Mouse (Mus musculus): ENCODE data around the gene Acot6. TPM values are rescaled to one million over a fixed set of nuclear protein-coding genes. Genes with fewer than 3 reads are reported as not detected.
"Not testable (repeated sequence)": the region's sequence is repeated elsewhere in the genome, so short reads cannot be mapped to it uniquely, and the experiment has no call there.

Gene Acot6
- polyA plus RNA-seq, 1 experiment from 2014 or later, result 1.5 TPM

DNA sequence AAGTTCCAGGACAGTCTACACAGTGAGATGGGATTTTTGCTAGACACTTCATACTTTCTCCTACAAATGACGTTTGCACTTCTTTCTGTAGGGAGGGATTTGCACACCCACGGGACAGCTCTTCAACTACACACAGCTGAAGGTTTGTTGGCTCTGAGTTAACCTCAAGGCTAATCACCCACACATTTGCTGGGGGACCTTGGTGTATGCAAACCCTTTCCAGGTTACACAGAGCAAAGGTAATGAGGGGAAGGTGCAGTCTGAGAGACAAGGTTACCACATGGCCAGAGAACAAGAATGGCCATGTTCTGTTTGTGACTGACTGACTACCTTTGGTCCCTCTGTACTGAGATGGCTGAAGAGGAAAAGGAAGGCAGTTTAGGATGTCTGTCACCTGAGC lies 16.6 kb upstream of the Acot6 start:
- WGBS, result 87% methylated on average over 2 of the region's 2 CpGs
- Histone ChIP-seq H3K27ac (ENCODE audit: low read depth, low read length) (no peak overlapping the region), H3K4me1 (replicated peaks; ENCODE audit: control insufficient read depth, insufficient read depth, low read length) (no peaks in the 10 kb centered on the region), H3K4me2 (ENCODE audit: low read depth, low read length, severe bottlenecking) (no peak overlapping the region), H3K27me3 (ENCODE audit: control insufficient read depth, insufficient read depth, low read length) (no peaks in the 10 kb centered on the region), H3K36me3 (ENCODE audit: control insufficient read depth, insufficient read depth, low read length) (no peaks in the 10 kb centered on the region), H3K9me3 (ENCODE audit: control insufficient read depth, low read length) (no peaks in the 10 kb centered on the region), H3K4me3 (ENCODE audit: low read depth, low read length) (no peak overlapping the region), H3K9ac (ENCODE audit: low read length) (no peak overlapping the region)
- DNase-seq (ENCODE audit: low spot score) (no peak), ATAC-seq (replicated peaks; ENCODE audit: low FRiP score) (no peak)

DNA sequence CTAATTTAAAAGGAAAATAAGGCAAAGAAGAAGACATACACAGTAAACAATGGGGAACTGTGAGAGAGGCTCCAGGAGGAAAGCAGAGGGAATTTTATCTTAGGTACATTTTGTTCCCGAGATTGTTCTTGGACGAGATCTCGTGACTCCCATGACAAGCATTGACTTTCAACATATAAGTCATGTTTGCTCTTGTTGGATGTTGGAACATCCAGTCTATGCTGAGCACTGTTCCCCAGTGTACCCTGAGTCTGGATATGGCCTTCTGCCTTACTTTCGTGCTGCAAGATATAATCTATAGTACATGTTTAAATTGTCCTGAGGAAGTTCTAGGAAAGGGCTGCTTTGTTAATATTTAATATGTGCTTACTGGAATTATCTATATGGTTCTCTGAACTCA lies 15.9 kb upstream of the Acot6 start:
- H3K4me3 ChIP-seq (ENCODE audit: low read depth, low read length), result no peak overlapping the region
- no peaks in the 10 kb centered on the region for H3K27me3 ChIP-seq (ENCODE audit: control insufficient read depth, insufficient read depth, low read length)
- peaks cover 3% of the 10 kb centered on the region; the same call in 1 of the 2 replicates for H3K9me3 ChIP-seq (ENCODE audit: control insufficient read depth, low read length)
- H3K4me2 ChIP-seq (ENCODE audit: low read depth, low read length, severe bottlenecking), result no peak overlapping the region
- no peak overlapping the region for H3K9ac ChIP-seq (ENCODE audit: low read length)
- no peaks in the 10 kb centered on the region for H3K36me3 ChIP-seq (ENCODE audit: control insufficient read depth, insufficient read depth, low read length)
- DNase-seq (ENCODE audit: low spot score), result no peak
- H3K27ac ChIP-seq (ENCODE audit: low read depth, low read length), result no peak overlapping the region
- WGBS, result 93% methylated on average over 4 of the region's 4 CpGs
- no peaks in the 10 kb centered on the region for H3K4me1 ChIP-seq (replicated peaks; ENCODE audit: control insufficient read depth, insufficient read depth, low read length)
- no peak for ATAC-seq (replicated peaks; ENCODE audit: low FRiP score)

DNA sequence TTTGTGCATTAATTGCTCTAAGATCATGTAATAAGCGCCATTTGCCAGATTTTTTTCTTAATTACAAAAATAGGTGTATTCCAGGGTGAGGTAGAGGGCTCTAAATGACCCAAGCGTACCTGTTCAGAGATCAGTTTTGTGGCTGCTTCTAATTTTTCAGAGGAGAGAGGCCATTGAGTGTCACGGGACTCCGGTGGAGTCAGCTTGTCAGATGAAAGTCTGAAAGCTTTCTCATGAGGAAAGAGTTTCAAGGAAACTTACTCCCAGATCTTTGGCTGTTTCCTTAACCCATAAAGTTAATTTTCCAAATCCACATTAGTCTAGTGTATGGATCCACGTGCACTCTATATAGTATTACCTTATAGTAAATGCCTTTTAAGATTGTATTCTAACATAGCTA lies 5.8 kb upstream of the Acot6 start:
- peak; percentile 13 for DNase-seq (ENCODE audit: low spot score)
- H3K4me2 ChIP-seq (ENCODE audit: low read depth, low read length, severe bottlenecking); ATAC-seq (replicated peaks; ENCODE audit: low FRiP score); H3K9me3 ChIP-seq (ENCODE audit: control insufficient read depth, low read length); H3K27ac ChIP-seq (ENCODE audit: low read depth, low read length); H3K9ac ChIP-seq (ENCODE audit: low read length); H3K4me1 ChIP-seq (replicated peaks; ENCODE audit: control insufficient read depth, insufficient read depth, low read length); H3K36me3 ChIP-seq (ENCODE audit: control insufficient read depth, insufficient read depth, low read length); H3K4me3 ChIP-seq (ENCODE audit: low read depth, low read length); H3K27me3 ChIP-seq (ENCODE audit: control insufficient read depth, insufficient read depth, low read length): not testable (repeated sequence)
- WGBS, result 90% methylated on average over 5 of the region's 5 CpGs

DNA sequence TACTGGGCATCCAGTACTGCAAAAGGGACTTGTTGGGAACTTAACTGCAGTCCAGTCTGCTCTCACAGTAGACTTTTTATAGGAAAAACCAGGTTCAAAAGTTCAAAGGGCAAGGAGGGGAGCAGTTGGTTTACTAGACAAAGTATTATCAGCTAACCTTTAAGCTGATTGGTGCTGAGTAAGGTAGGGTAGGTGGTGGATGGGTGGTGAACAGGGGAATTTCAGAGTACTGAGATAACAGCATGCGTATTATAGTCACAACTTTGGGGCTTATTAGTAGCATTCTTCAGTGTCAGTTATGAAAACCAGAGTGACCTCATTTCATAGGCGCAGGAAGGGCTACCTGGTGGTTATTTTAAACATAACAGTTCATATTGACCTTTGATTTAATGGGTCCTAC lies 849 bp upstream of the Acot6 start:
- ATAC-seq (replicated peaks; ENCODE audit: low FRiP score), result no peak
- no peak for DNase-seq (ENCODE audit: low spot score)
- Histone ChIP-seq H3K4me3 (ENCODE audit: low read depth, low read length) (no peak overlapping the region), H3K27ac (ENCODE audit: low read depth, low read length) (no peak overlapping the region), H3K4me2 (ENCODE audit: low read depth, low read length, severe bottlenecking) (no peak overlapping the region), H3K36me3 (ENCODE audit: control insufficient read depth, insufficient read depth, low read length) (no peaks in the 10 kb centered on the region), H3K9ac (ENCODE audit: low read length) (no peak overlapping the region), H3K9me3 (ENCODE audit: control insufficient read depth, low read length) (no peaks in the 10 kb centered on the region), H3K27me3 (ENCODE audit: control insufficient read depth, insufficient read depth, low read length) (no peaks in the 10 kb centered on the region), H3K4me1 (replicated peaks; ENCODE audit: control insufficient read depth, insufficient read depth, low read length) (no peaks in the 10 kb centered on the region)
- WGBS, result 97% methylated on average over 2 of the region's 2 CpGs

- no peak overlapping the region for H3K4me3 ChIP-seq (ENCODE audit: low read depth, low read length)
- H3K27ac ChIP-seq (ENCODE audit: low read depth, low read length), result no peak overlapping the region
- H3K4me2 ChIP-seq (ENCODE audit: low read depth, low read length, severe bottlenecking), result peak overlapping the region; percentile 85; the same call in 1 of the 2 replicates
- DNase-seq (ENCODE audit: low spot score) (peak; percentile 30), ATAC-seq (replicated peaks; ENCODE audit: low FRiP score) (no peak)
- H3K9me3 ChIP-seq (ENCODE audit: control insufficient read depth, low read length), result no peaks in the 10 kb centered on the region
- no peak overlapping the region for H3K9ac ChIP-seq (ENCODE audit: low read length)
- no peaks in the 10 kb centered on the region for H3K4me1 ChIP-seq (replicated peaks; ENCODE audit: control insufficient read depth, insufficient read depth, low read length)
- H3K27me3 ChIP-seq (ENCODE audit: control insufficient read depth, insufficient read depth, low read length), result no peaks in the 10 kb centered on the region
- WGBS, result 81% methylated on average over 1 of the region's 1 CpGs
- H3K36me3 ChIP-seq (ENCODE audit: control insufficient read depth, insufficient read depth, low read length), result no peaks in the 10 kb centered on the region
Measured at GRCm38 (mm10) chr12:84100071-84100470, 383 bp upstream of the Acot6 start.

GRCm38 (mm10) chr12:84101493-84101845 lies 1.0 kb downstream of the Acot6 start:
- no peaks in the 10 kb centered on the region for H3K27me3 ChIP-seq (ENCODE audit: control insufficient read depth, insufficient read depth, low read length)
- DNase-seq (ENCODE audit: low spot score) (no peak), ATAC-seq (replicated peaks; ENCODE audit: low FRiP score) (no peak)
- H3K4me2 ChIP-seq (ENCODE audit: low read depth, low read length, severe bottlenecking), result peak overlapping the region; percentile 85
- peak overlapping the region; percentile 44 for H3K4me3 ChIP-seq (ENCODE audit: low read depth, low read length)
- H3K27ac ChIP-seq (ENCODE audit: low read depth, low read length), result no peak overlapping the region
- H3K9ac ChIP-seq (ENCODE audit: low read length), result no peak overlapping the region
- H3K9me3 ChIP-seq (ENCODE audit: control insufficient read depth, low read length), result no peaks in the 10 kb centered on the region
- no peaks in the 10 kb centered on the region for H3K36me3 ChIP-seq (ENCODE audit: control insufficient read depth, insufficient read depth, low read length)
- 58% methylated on average over 2 of the region's 2 CpGs for WGBS
- no peaks in the 10 kb centered on the region for H3K4me1 ChIP-seq (replicated peaks; ENCODE audit: control insufficient read depth, insufficient read depth, low read length)

DNA sequence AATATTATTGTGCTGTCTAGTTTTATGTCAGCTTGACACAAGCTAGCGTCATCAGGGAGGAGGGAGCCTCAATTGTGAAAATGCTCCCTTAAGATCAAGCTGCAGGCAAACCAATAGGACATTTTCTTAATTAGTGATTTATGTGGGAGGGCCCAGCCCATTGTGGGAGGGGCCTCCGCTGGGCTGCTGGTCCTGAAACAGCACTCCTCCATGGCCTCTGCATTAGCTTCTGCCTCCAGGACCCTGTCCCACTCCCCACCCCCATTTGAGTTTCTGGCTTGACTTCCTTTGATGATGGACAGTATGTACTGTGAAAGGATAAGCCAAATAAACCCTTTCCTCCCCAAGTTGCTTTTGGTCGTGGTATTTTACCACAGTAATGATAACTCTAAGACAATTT lies 6.6 kb downstream of the Acot6 start:
- no peak for ATAC-seq (replicated peaks; ENCODE audit: low FRiP score)
- no peak overlapping the region for H3K9ac ChIP-seq (ENCODE audit: low read length)
- H3K27me3 ChIP-seq (ENCODE audit: control insufficient read depth, insufficient read depth, low read length), result no peaks in the 10 kb centered on the region
- no peaks in the 10 kb centered on the region for H3K36me3 ChIP-seq (ENCODE audit: control insufficient read depth, insufficient read depth, low read length)
- no peaks in the 10 kb centered on the region for H3K9me3 ChIP-seq (ENCODE audit: control insufficient read depth, low read length)
- H3K4me2 ChIP-seq (ENCODE audit: low read depth, low read length, severe bottlenecking), result no peak overlapping the region
- no peak overlapping the region for H3K27ac ChIP-seq (ENCODE audit: low read depth, low read length)
- DNase-seq (ENCODE audit: low spot score), result peak; percentile 13
- no peak overlapping the region for H3K4me3 ChIP-seq (ENCODE audit: low read depth, low read length)
- no peaks in the 10 kb centered on the region for H3K4me1 ChIP-seq (replicated peaks; ENCODE audit: control insufficient read depth, insufficient read depth, low read length)
- 87% methylated on average over 3 of the region's 3 CpGs for WGBS

GRCm38 (mm10) chr12:84107692-84108091 lies 7.2 kb downstream of the Acot6 start:
- Histone ChIP-seq H3K4me1 (replicated peaks; ENCODE audit: control insufficient read depth, insufficient read depth, low read length) (no peaks in the 10 kb centered on the region), H3K9ac (ENCODE audit: low read length) (no peak overlapping the region)
- ATAC-seq (replicated peaks; ENCODE audit: low FRiP score), result no peak

DNA sequence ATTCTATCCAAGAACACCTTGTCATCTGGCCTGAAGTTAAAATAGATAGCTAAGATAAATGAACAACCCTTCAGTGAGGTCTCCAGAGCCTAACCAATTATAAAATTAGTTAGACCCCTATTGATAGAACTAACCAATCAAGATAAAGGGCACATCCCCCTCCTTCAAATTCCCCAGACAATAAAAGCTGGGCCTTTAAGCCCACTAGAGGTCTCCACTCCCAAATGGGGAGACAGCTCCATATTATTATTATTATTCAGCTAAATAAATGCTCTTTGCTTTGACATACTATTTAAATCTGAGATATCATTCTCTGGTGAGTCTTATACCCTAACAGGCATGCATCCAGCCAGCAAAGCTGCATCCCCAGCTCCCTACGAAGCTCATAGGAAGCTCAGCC lies 9.5 kb downstream of the Acot6 start:
- no peak overlapping the region for H3K4me2 ChIP-seq (ENCODE audit: low read depth, low read length, severe bottlenecking)
- no peak overlapping the region for H3K27ac ChIP-seq (ENCODE audit: low read depth, low read length)
- ATAC-seq (replicated peaks; ENCODE audit: low FRiP score), result no peak
- peaks cover 1% of the 10 kb centered on the region; the same call in 1 of the 2 replicates for H3K4me1 ChIP-seq (replicated peaks; ENCODE audit: control insufficient read depth, insufficient read depth, low read length)
- H3K4me3 ChIP-seq (ENCODE audit: low read depth, low read length), result no peak overlapping the region
- 87% methylated on average over 1 of the region's 1 CpGs for WGBS
- no peaks in the 10 kb centered on the region for H3K9me3 ChIP-seq (ENCODE audit: control insufficient read depth, low read length)
- no peak overlapping the region for H3K9ac ChIP-seq (ENCODE audit: low read length)
- H3K27me3 ChIP-seq (ENCODE audit: control insufficient read depth, insufficient read depth, low read length), result no peaks in the 10 kb centered on the region
- DNase-seq (ENCODE audit: low spot score), result no peak
- no peaks in the 10 kb centered on the region for H3K36me3 ChIP-seq (ENCODE audit: control insufficient read depth, insufficient read depth, low read length)

More at GRCm38 (mm10) chr12:84107692-84108091, 7.2 kb downstream of the Acot6 start:
- Histone ChIP-seq H3K9me3 (ENCODE audit: control insufficient read depth, low read length) (no peaks in the 10 kb centered on the region), H3K27ac (ENCODE audit: low read depth, low read length) (no peak overlapping the region), H3K4me3 (ENCODE audit: low read depth, low read length) (no peak overlapping the region), H3K27me3 (ENCODE audit: control insufficient read depth, insufficient read depth, low read length) (no peaks in the 10 kb centered on the region), H3K4me2 (ENCODE audit: low read depth, low read length, severe bottlenecking) (no peak overlapping the region), H3K36me3 (ENCODE audit: control insufficient read depth, insufficient read depth, low read length) (no peaks in the 10 kb centered on the region)
- peak; percentile 33 for DNase-seq (ENCODE audit: low spot score)
- 78% methylated on average over 1 of the region's 1 CpGs for WGBS
